Mouse (Mus musculus): ENCODE results near the gene Foxk1. TPM values are rescaled to one million over a fixed set of nuclear protein-coding genes. Genes with fewer than 3 reads are reported as not detected.
A peak's percentile ranks its signal among the peaks of the same experiment; 100 is the strongest.

Gene Foxk1
- polyA plus RNA-seq, 1 experiment from 2014 or later: 4.3 TPM

DNA sequence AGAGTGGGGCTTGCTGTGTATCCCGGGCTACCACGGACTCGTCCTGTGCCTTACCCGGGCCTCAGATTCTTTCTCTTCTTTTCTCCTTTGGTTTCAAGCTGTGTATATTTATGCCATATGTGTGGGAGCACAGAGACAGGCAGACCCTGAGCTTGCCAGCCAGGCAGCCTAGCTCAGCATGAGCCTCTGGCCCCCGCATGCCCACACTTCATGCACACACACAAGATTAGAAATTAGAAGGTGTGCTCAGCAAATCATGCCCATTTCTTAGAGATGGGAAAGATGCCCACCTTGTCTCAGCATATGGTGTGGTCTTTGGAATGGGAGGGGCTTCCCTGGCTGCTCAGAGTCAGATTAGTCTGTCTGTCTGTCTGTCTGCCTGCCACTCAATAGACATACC, 32.8 kb downstream of the Foxk1 start:
- no peaks in the 10 kb centered on the region for H3K9me3 ChIP-seq
- no peak overlapping the region; the same call in 1 of the 2 replicates for H3K9ac ChIP-seq
- peaks cover 37% of the 10 kb centered on the region for H3K4me1 ChIP-seq
- H3K4me2 ChIP-seq: no peak overlapping the region
- H3K36me3 ChIP-seq: peaks cover 31% of the 10 kb centered on the region
- 83% methylated on average over 5 of the region's 5 CpGs for WGBS
- no peak overlapping the region for H3K4me3 ChIP-seq
- H3K27ac ChIP-seq (replicated peaks): no peak overlapping the region
- ATAC-seq (ENCODE audit: extremely low read depth, insufficient number of reproducible peaks, low FRiP score, low TSS enrichment): no peak
- no peaks in the 10 kb centered on the region for H3K27me3 ChIP-seq (replicated peaks)

DNA sequence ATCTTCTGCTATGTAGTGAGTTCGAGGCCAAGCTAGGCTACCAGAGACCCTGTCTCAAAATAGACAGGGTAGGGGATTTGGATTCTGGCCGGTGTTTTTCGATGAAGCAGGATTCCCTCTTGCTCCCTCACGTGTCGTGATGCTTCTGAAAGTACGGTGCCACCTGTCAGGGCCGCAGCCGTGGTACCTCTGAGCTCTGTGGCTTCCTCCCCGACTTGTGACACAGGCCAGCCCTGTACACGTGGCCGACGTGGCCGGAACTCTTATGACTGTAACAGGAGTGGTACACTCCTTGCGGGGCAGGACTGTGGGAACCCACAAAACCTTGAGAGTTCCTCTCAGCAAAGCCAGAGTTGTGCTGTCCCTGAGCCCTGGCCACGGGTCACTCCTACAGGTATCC, 34.4 kb downstream of the Foxk1 start:
- H3K27ac ChIP-seq (replicated peaks): no peak overlapping the region
- 92% methylated on average over 15 of the region's 15 CpGs for WGBS
- no peak overlapping the region for H3K9ac ChIP-seq
- H3K4me1 ChIP-seq: peaks cover 43% of the 10 kb centered on the region
- H3K27me3 ChIP-seq (replicated peaks): no peaks in the 10 kb centered on the region
- no peak overlapping the region for H3K4me3 ChIP-seq
- H3K4me2 ChIP-seq: no peak overlapping the region
- peaks cover 31% of the 10 kb centered on the region for H3K36me3 ChIP-seq
- no peak for ATAC-seq (ENCODE audit: extremely low read depth, insufficient number of reproducible peaks, low FRiP score, low TSS enrichment)
- H3K9me3 ChIP-seq: no peaks in the 10 kb centered on the region

DNA sequence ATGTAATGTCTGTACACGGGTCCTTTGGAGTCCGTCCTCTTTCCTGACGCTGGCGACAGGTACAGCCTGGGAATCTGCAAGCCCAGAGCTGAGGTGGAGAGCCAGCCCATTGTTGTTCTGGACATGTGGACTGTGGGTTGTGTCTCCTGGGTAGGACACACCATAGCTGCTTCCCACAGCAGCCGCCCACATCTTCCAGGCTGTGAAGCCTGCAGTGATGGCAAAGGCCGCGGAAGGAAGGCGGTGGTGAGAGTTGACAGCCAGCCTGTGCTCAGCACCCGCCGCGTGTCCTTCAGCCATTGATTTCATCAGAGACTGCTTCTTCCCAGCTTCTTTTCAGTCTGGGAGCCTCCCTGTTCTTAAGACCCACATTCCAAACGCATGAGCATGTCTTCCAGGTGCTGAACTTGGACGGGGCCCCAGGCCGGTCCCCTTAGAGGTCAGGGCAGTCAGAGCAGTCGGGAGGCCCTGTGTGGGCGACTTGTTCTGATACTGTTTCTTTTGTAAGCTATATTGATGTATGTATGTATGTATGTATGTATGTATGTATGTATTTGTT, 37.2 kb downstream of the Foxk1 start:
- no peak overlapping the region for H3K4me3 ChIP-seq
- 72% methylated on average over 16 of the region's 16 CpGs for WGBS
- H3K9me3 ChIP-seq: no peaks in the 10 kb centered on the region
- H3K4me1 ChIP-seq: peaks cover 43% of the 10 kb centered on the region
- H3K36me3 ChIP-seq: peaks cover 29% of the 10 kb centered on the region
- H3K27ac ChIP-seq (replicated peaks): peak overlapping the region; percentile 21; the same call in 1 of the 2 replicates
- no peak overlapping the region for H3K9ac ChIP-seq
- no peaks in the 10 kb centered on the region for H3K27me3 ChIP-seq (replicated peaks)
- ATAC-seq (ENCODE audit: extremely low read depth, insufficient number of reproducible peaks, low FRiP score, low TSS enrichment): no peak
- H3K4me2 ChIP-seq: no peak overlapping the region

DNA sequence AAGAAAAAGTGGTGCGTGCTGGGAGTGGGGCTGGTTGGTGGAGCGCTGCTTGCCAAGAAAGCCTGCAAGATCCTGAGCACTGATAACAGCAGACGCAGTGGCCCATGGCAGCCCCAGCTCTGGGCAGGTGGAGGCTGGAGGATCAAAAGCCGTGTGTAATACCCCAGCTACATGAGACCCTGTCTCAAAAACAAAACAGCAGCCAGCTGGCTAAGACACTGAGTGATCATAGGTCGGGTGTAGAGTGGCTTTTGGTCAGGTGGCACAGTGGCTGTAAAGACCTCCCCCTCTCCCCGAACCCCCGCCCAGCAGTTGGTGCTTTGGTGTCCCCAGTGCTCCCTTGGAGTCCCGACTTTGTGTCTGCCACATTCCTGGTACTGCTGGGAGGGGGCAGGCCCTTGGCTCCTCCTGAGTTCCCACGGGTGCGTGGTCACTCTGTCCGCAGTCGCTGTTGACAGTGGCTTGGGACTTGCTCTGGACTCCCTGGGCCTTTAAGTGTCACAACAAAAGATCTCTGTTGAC, 38.7 kb downstream of the Foxk1 start:
- WGBS: 2% methylated on average over 12 of the region's 12 CpGs
- Histone ChIP-seq H3K4me1 (peaks cover 58% of the 10 kb centered on the region), H3K27ac (replicated peaks) (peak overlapping the region; percentile 94), H3K9ac (peak overlapping the region; percentile 79), H3K4me2 (peak overlapping the region; percentile 76), H3K36me3 (peaks cover 26% of the 10 kb centered on the region), H3K9me3 (no peaks in the 10 kb centered on the region), H3K4me3 (peak overlapping the region; percentile 51), H3K27me3 (replicated peaks) (no peaks in the 10 kb centered on the region)
- peak; percentile 28 for ATAC-seq (ENCODE audit: extremely low read depth, insufficient number of reproducible peaks, low FRiP score, low TSS enrichment)

DNA sequence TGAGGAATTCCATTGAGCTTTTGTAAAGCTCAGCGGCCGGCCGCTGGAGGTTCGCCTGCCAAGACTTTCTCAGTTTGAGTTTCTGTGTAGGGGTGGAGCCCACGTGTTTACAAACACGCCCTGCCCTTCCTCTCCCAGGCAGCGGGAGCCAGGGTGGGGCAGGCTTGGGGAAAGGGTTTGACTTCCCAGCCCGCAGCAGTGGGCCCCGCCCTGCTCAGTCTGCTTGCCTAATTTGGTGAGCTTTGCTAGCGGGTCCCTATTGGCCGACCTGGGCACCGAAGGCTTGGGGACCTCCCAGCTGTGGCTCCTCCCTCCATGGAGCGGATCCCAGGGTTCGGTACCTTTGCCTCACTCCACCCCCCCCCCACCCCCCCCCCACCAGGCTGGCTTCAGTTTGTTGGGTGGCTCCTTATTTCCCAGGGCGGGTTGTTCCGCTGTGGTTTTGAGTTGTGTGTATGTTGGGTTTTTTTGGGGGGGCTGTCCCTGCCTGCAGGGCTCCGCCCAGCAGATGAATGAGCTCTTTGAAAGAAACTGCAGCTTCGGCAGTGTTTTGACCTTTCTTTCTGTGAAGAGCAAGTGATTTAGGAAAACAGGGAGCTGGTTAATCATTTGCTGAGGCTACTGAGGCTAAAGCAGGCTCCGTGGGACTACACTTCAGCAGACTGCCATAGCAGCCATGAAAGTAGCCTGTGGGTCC, 39.3 kb downstream of the Foxk1 start:
- WGBS: 1% methylated on average over 19 of the region's 19 CpGs
- Histone ChIP-seq H3K4me2 (peak overlapping the region; percentile 76), H3K27me3 (replicated peaks) (no peaks in the 10 kb centered on the region), H3K36me3 (peaks cover 20% of the 10 kb centered on the region), H3K9ac (peak overlapping the region; percentile 79), H3K27ac (replicated peaks) (peak overlapping the region; percentile 94), H3K4me3 (peak overlapping the region; percentile 51), H3K9me3 (no peaks in the 10 kb centered on the region), H3K4me1 (peaks cover 64% of the 10 kb centered on the region)
- ATAC-seq (ENCODE audit: extremely low read depth, insufficient number of reproducible peaks, low FRiP score, low TSS enrichment): peak; percentile 94

DNA sequence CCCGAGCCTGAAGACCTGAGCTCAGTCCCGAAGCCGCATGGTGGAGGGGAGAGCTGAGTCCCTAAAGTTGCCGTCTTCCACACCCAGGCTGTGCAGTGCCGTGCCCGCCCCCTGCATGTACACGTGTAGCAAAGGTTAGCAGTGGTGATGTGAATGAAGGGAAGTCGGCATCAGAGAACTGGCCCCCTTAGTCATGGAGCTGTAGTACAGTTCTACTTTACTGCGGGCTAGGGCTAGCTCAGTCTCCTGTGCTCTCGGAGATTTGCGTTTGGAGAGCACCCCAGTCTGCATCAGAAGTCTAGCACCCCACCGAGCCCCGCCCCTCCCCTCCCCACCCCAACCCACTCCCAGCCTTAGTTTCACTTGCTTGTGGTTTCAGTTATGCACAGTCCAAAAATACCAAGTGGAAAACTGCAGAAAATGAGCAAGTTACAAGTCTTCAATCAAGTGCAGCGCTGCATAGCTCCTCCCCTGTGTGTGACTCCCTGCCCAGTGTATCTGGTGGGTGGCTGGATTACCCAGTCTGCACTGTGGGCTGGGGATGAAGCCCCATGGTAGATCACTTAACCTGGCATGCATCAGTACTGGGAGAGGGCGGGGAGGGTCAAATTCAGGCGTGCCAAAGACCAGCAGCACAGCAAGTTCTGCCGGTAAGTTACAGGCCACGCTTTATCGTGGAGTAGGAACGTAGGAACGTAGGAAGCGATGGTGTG, 40.2 kb downstream of the Foxk1 start:
- H3K4me1 ChIP-seq: peaks cover 72% of the 10 kb centered on the region
- peak overlapping the region; percentile 51 for H3K4me3 ChIP-seq
- no peak for ATAC-seq (ENCODE audit: extremely low read depth, insufficient number of reproducible peaks, low FRiP score, low TSS enrichment)
- H3K27me3 ChIP-seq (replicated peaks): no peaks in the 10 kb centered on the region
- H3K36me3 ChIP-seq: peaks cover 11% of the 10 kb centered on the region
- H3K4me2 ChIP-seq: peak overlapping the region; percentile 76
- H3K9ac ChIP-seq: peak overlapping the region; percentile 79
- no peaks in the 10 kb centered on the region for H3K9me3 ChIP-seq
- peak overlapping the region; percentile 94 for H3K27ac ChIP-seq (replicated peaks)
- 57% methylated on average over 22 of the region's 22 CpGs for WGBS

DNA sequence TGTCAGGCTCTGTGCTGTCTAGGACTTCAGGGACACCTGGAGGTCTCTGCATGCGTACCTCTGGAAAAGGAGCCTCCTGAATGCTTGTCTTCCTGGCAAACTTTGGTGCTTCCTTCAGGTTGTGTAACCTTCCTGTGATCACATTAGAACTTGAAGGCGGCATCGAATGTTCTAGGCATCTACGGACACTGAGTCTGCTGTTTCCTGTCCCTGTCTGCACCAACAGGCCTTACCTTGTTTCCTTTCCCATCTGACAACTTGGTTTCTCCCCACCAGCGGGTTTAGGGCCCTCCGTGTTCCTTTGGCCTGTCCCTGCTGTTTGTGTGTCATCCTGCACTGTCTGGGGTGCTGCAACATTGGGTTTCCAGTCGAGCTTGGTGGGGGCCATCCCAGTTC, 40.7 kb downstream of the Foxk1 start:
- Histone ChIP-seq H3K27me3 (replicated peaks) (no peaks in the 10 kb centered on the region), H3K9ac (peak overlapping the region; percentile 79; the same call in 1 of the 2 replicates), H3K27ac (replicated peaks) (peak overlapping the region; percentile 94; the same call in 1 of the 2 replicates), H3K36me3 (peaks cover 7% of the 10 kb centered on the region), H3K4me1 (peaks cover 72% of the 10 kb centered on the region), H3K4me3 (no peak overlapping the region), H3K4me2 (peak overlapping the region; percentile 76; the same call in 1 of the 2 replicates), H3K9me3 (no peaks in the 10 kb centered on the region)
- WGBS: 79% methylated on average over 7 of the region's 7 CpGs
- ATAC-seq (ENCODE audit: extremely low read depth, insufficient number of reproducible peaks, low FRiP score, low TSS enrichment): no peak

DNA sequence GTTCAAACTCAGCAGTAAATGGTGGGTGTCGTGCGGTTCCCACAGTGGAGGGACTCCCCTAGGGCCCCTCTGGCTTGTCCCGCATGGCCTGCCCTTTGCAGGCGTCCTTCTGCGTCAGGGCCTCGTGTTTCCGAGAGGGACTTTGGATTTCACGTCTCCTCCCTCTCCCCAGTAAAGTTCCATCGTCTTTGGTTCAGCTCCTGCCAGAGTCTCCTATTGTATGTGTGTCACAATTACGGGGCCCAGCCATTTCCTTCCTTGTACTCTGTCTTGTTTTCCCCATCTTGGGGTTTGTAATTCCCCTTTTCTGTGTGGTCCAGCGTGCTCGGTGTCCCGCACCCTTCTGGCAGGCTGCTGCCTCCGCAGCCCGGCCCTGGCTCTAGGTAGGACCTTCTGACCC, 42.2 kb downstream of the Foxk1 start:
- Histone ChIP-seq H3K27me3 (replicated peaks) (no peaks in the 10 kb centered on the region), H3K4me2 (no peak overlapping the region), H3K9me3 (no peaks in the 10 kb centered on the region), H3K4me1 (peaks cover 81% of the 10 kb centered on the region), H3K9ac (no peak overlapping the region), H3K4me3 (no peak overlapping the region), H3K36me3 (0 out of 2 replicates have a peak, but pooled peaks cover 3% of the 10 kb centered on the region), H3K27ac (replicated peaks) (0 out of 2 replicates have a peak overlapping the region, but pooled peaks have one; percentile 15)
- 78% methylated on average over 15 of the region's 15 CpGs for WGBS
- no peak for ATAC-seq (ENCODE audit: extremely low read depth, insufficient number of reproducible peaks, low FRiP score, low TSS enrichment)

DNA sequence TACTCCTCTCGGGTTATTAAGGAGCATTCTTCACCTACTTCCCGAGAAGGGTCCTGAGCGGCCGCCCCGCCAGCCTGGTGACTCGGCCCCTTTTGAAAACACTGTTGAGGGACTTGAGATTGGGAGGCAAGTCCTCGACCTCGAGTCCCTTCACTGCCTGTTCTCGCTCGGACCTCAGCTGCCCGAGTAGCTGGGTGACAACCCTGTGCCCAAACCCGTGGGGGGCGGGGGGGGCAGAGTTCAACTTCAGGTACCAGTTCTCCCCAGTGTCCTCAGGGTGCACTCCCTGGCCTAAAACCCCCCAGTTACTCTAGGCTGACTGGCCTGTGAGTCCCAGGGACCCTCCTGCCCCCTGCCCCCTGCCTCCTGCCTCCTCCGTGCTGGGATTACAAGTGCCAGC, 42.7 kb downstream of the Foxk1 start:
- no peak overlapping the region for H3K4me3 ChIP-seq
- H3K27me3 ChIP-seq (replicated peaks): no peaks in the 10 kb centered on the region
- H3K27ac ChIP-seq (replicated peaks): peak overlapping the region; percentile 69
- peaks cover 4% of the 10 kb centered on the region for H3K36me3 ChIP-seq
- H3K9me3 ChIP-seq: no peaks in the 10 kb centered on the region
- H3K4me1 ChIP-seq: peaks cover 77% of the 10 kb centered on the region
- no peak overlapping the region for H3K4me2 ChIP-seq
- peak overlapping the region; percentile 63 for H3K9ac ChIP-seq
- ATAC-seq (ENCODE audit: extremely low read depth, insufficient number of reproducible peaks, low FRiP score, low TSS enrichment): no peak
- WGBS: 73% methylated on average over 14 of the region's 14 CpGs

DNA sequence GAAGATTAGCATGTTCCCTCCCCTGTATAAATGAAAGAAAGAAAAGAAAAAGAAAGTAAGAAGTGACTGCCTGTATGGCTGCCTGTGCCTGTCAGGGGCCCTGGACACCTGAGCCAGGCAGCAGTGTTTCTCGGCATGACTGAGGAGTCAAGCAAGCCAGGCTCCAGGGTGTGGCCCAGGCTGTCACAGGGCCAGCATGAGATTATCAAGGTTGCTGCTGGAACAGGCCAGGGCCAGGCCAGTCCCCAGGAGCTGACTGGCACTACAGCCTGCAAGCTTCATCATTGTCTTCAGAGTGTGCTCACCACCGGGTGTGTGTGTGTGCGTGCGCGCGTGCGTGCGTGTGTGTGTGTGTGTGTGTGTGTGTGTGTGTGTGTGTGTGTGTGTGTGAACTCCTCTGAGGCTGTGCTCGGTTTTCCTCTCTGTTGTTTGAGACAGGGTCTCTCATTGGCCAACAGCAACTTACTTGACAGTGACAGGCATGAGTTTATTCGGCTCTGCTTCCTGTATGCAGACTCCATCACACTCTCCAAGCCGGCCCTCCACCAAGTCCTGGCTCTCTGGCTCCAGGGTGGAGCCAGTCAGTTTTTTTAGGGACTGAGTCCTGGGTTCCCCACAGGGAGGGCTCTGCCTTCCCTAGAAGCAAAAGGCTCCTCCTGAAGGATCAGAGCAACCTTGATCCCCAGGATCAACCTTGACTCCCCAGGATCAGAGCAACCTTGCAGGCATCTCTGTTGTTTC, 43.7 kb downstream of the Foxk1 start:
- ATAC-seq (ENCODE audit: extremely low read depth, insufficient number of reproducible peaks, low FRiP score, low TSS enrichment): no peak
- 41% methylated on average over 11 of the region's 11 CpGs for WGBS
- H3K4me2 ChIP-seq: peak overlapping the region; percentile 30; the same call in 1 of the 2 replicates
- peaks cover 68% of the 10 kb centered on the region for H3K4me1 ChIP-seq
- H3K9ac ChIP-seq: peak overlapping the region; percentile 63
- no peaks in the 10 kb centered on the region for H3K9me3 ChIP-seq
- peaks cover 14% of the 10 kb centered on the region for H3K36me3 ChIP-seq
- peak overlapping the region; percentile 69 for H3K27ac ChIP-seq (replicated peaks)
- H3K27me3 ChIP-seq (replicated peaks): no peaks in the 10 kb centered on the region
- no peak overlapping the region for H3K4me3 ChIP-seq

DNA sequence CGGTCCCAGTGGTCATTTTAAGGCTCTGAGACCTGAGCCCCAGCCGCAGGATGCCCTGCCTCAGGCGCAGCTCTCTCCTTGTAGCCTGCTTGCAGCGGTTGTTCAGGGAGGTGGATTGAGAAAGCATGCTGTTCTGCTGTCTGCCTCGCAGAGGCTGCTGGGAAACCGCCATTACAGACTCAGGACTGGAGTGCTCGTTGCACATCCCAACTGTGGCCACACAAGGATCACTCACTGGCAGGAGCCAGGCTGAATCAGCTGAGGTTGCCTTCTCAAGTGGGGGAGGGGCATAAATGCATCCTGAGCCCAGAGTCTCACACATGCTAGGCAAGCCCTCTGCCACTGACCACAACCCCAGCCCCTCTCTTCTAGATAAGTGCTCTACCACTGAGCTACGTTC, 44.4 kb downstream of the Foxk1 start:
- Histone ChIP-seq H3K27ac (replicated peaks) (peak overlapping the region; percentile 69), H3K4me1 (peaks cover 65% of the 10 kb centered on the region)

More for the DNA sequence above, 44.4 kb downstream of the Foxk1 start:
- 39% methylated on average over 8 of the region's 8 CpGs for WGBS
- Histone ChIP-seq H3K27me3 (replicated peaks) (no peaks in the 10 kb centered on the region), H3K4me3 (no peak overlapping the region), H3K9ac (no peak overlapping the region), H3K4me2 (no peak overlapping the region), H3K36me3 (peaks cover 21% of the 10 kb centered on the region), H3K9me3 (no peaks in the 10 kb centered on the region)
- ATAC-seq (ENCODE audit: extremely low read depth, insufficient number of reproducible peaks, low FRiP score, low TSS enrichment): no peak

All from heart, embryonic 13.5 days (tissue).